Mouse (Mus musculus): Measurements from ENCODE around the gene Ptprk.

The Ptprk gene

GRCm38 (mm10) chr10:28186018-28186800 lies 111.6 kb downstream of the Ptprk start:
- DNase-seq (ENCODE audit: low spot score), result no peak

GRCm38 (mm10) chr10:28191440-28191839 lies 116.8 kb downstream of the Ptprk start:
- no peak for DNase-seq (ENCODE audit: low spot score)

- DNase-seq (ENCODE audit: low spot score), result no peak
Measured at GRCm38 (mm10) chr10:28193630-28194029, 119.0 kb downstream of the Ptprk start.

GRCm38 (mm10) chr10:28200609-28201008 lies 126.0 kb downstream of the Ptprk start:
- no peak for DNase-seq (ENCODE audit: low spot score)

GRCm38 (mm10) chr10:28209394-28209793 lies 134.8 kb downstream of the Ptprk start:
- no peak for DNase-seq (ENCODE audit: low spot score)

GRCm38 (mm10) chr10:28212083-28212482 lies 137.5 kb downstream of the Ptprk start:
- DNase-seq (ENCODE audit: low spot score), result no peak

- no peak for DNase-seq (ENCODE audit: low spot score)
Measured at GRCm38 (mm10) chr10:28215153-28215552, 140.5 kb downstream of the Ptprk start.

GRCm38 (mm10) chr10:28223602-28224001 lies 149.0 kb downstream of the Ptprk start:
- no peak for DNase-seq (ENCODE audit: low spot score)

GRCm38 (mm10) chr10:28224376-28224775 lies 149.8 kb downstream of the Ptprk start:
- DNase-seq (ENCODE audit: low spot score), result no peak

- DNase-seq (ENCODE audit: low spot score), result no peak
Measured at GRCm38 (mm10) chr10:28225536-28226075, 151.0 kb downstream of the Ptprk start.

GRCm38 (mm10) chr10:28227732-28228131 lies 153.1 kb downstream of the Ptprk start:
- peak; percentile 60 for DNase-seq (ENCODE audit: low spot score)

- DNase-seq (ENCODE audit: low spot score), result no peak
Measured at GRCm38 (mm10) chr10:28228208-28228607, 153.6 kb downstream of the Ptprk start.

- no peak for DNase-seq (ENCODE audit: low spot score)
Measured at GRCm38 (mm10) chr10:28232273-28233167, 157.9 kb downstream of the Ptprk start.

- no peak for DNase-seq (ENCODE audit: low spot score)
Measured at GRCm38 (mm10) chr10:28249047-28249446, 174.4 kb downstream of the Ptprk start.

- no peak for DNase-seq (ENCODE audit: low spot score)
Measured at GRCm38 (mm10) chr10:28251385-28251784, 176.8 kb downstream of the Ptprk start.

- DNase-seq (ENCODE audit: low spot score), result no peak
Measured at GRCm38 (mm10) chr10:28260651-28261050, 186.0 kb downstream of the Ptprk start.

GRCm38 (mm10) chr10:28262159-28262558 lies 187.5 kb downstream of the Ptprk start:
- DNase-seq (ENCODE audit: low spot score), result no peak

GRCm38 (mm10) chr10:28263546-28263945 lies 188.9 kb downstream of the Ptprk start:
- no peak for DNase-seq (ENCODE audit: low spot score)

- DNase-seq (ENCODE audit: low spot score), result no peak
Measured at GRCm38 (mm10) chr10:28270273-28270672, 195.7 kb downstream of the Ptprk start.

- DNase-seq (ENCODE audit: low spot score), result no peak
Measured at GRCm38 (mm10) chr10:28271729-28272606, 197.3 kb downstream of the Ptprk start.

- DNase-seq (ENCODE audit: low spot score), result peak; percentile 5
Measured at GRCm38 (mm10) chr10:28278757-28279156, 204.1 kb downstream of the Ptprk start.

GRCm38 (mm10) chr10:28297531-28297930 lies 222.9 kb downstream of the Ptprk start:
- DNase-seq (ENCODE audit: low spot score), result no peak
